Mouse (Mus musculus): ENCODE measurements around the gene Gpt2. TPM values are rescaled to one million over a fixed set of nuclear protein-coding genes. Genes with fewer than 3 reads are reported as not detected.

Gene Gpt2
- polyA plus RNA-seq, 1 experiment from 2014 or later: 47.3 TPM

- ATAC-seq (ENCODE audit: insufficient number of reproducible peaks, insufficient read depth, low FRiP score, low TSS enrichment): no peak
- Histone ChIP-seq H3K9me3 (no peaks in the 10 kb centered on the region), H3K27ac (no peak overlapping the region), H3K9ac (no peak overlapping the region), H3K27me3 (no peaks in the 10 kb centered on the region), H3K4me1 (no peaks in the 10 kb centered on the region), H3K4me2 (replicated peaks) (no peak overlapping the region), H3K4me3 (no peak overlapping the region), H3K36me3 (no peaks in the 10 kb centered on the region)
Measured at GRCm38 (mm10) chr8:85464316-85464715, 28.1 kb upstream of the Gpt2 start.

DNA sequence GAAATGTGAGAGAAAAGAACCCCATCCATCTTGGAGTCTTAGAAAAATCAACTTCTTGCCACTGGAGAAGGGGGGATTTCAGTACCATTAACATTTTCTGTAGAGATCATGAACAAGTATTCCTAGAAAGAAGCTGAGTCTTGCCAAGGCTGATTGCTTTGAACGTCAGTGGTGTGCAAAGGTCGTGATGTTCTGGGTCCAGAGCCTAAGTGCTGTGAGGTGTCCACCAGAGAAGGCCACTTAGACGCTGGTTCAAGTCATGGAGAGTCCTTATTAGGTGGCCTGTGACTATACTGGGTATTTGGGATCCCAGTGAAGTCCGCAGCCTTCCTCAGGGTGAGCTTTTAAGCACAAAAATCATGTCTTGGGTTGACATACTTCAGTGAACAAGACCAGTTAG is 26.3 kb upstream of the Gpt2 start:
- Histone ChIP-seq H3K9ac (no peak overlapping the region), H3K36me3 (no peaks in the 10 kb centered on the region), H3K27ac (no peak overlapping the region), H3K4me1 (no peaks in the 10 kb centered on the region), H3K4me3 (no peak overlapping the region), H3K27me3 (no peaks in the 10 kb centered on the region), H3K9me3 (no peaks in the 10 kb centered on the region), H3K4me2 (replicated peaks) (no peak overlapping the region)
- no peak for ATAC-seq (ENCODE audit: insufficient number of reproducible peaks, insufficient read depth, low FRiP score, low TSS enrichment)
- 88% methylated on average over 4 of the region's 4 CpGs for WGBS

DNA sequence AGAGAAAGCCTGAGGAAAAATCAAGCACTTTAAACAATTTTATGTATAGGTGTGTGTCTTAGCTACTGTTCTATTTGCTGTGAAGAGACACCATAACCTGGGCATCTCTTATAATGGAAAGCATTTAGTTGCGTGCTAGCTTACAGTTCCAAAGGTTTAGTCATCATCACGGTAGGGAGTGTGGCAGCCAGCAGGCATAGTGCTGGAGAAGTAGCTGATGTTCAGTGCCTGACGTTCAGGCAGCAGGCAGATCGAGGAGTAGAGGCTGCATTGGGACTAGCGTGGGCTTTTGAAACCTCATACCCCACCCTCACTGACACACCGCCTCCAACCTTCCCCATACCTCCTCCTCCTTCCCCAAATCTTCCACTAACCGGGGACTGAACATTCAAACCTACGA is 21.6 kb upstream of the Gpt2 start:
- Histone ChIP-seq H3K27ac (no peak overlapping the region), H3K4me1 (no peaks in the 10 kb centered on the region), H3K9me3 (no peaks in the 10 kb centered on the region), H3K4me2 (replicated peaks) (no peak overlapping the region), H3K4me3 (no peak overlapping the region), H3K9ac (no peak overlapping the region), H3K36me3 (no peaks in the 10 kb centered on the region), H3K27me3 (no peaks in the 10 kb centered on the region)
- WGBS: 77% methylated on average over 8 of the region's 8 CpGs
- ATAC-seq (ENCODE audit: insufficient number of reproducible peaks, insufficient read depth, low FRiP score, low TSS enrichment): no peak

- Histone ChIP-seq H3K9me3 (no peaks in the 10 kb centered on the region), H3K27ac (no peak overlapping the region), H3K27me3 (no peaks in the 10 kb centered on the region), H3K9ac (no peak overlapping the region), H3K36me3 (no peaks in the 10 kb centered on the region), H3K4me3 (no peak overlapping the region), H3K4me2 (replicated peaks) (no peak overlapping the region), H3K4me1 (no peaks in the 10 kb centered on the region)
- no peak for ATAC-seq (ENCODE audit: insufficient number of reproducible peaks, insufficient read depth, low FRiP score, low TSS enrichment)
- WGBS: 67% methylated on average over 6 of the region's 6 CpGs
Measured at GRCm38 (mm10) chr8:85472800-85473199, 19.6 kb upstream of the Gpt2 start.

GRCm38 (mm10) chr8:85473246-85473645 is 19.1 kb upstream of the Gpt2 start:
- ATAC-seq (ENCODE audit: insufficient number of reproducible peaks, insufficient read depth, low FRiP score, low TSS enrichment): no peak
- 51% methylated on average over 4 of the region's 4 CpGs for WGBS
- Histone ChIP-seq H3K9me3 (no peaks in the 10 kb centered on the region), H3K36me3 (no peaks in the 10 kb centered on the region), H3K27me3 (no peaks in the 10 kb centered on the region), H3K27ac (no peak overlapping the region), H3K4me2 (replicated peaks) (no peak overlapping the region), H3K9ac (no peak overlapping the region), H3K4me3 (no peak overlapping the region), H3K4me1 (no peaks in the 10 kb centered on the region)

DNA sequence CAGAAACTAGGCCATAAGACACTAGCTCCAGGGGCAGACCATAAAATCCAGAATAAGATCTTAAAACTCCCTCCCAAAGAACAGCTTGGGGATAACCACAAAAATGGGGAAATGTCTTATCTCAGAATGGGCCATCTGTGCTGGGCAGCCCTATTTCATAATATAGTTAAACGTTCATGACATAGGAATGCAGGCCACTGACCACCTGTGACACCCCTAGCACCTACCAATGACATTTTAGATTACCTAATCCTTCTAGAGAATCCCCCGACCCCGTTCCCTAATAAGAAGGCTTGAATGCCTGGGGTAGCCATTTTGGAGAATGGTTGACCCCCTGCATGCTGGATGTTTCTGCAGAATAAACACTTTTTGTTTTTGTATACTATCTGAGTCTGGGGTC is 17.5 kb upstream of the Gpt2 start:
- Histone ChIP-seq H3K9me3 (no peaks in the 10 kb centered on the region), H3K4me2 (replicated peaks) (no peak overlapping the region), H3K27me3 (no peaks in the 10 kb centered on the region), H3K9ac (no peak overlapping the region), H3K27ac (no peak overlapping the region), H3K36me3 (no peaks in the 10 kb centered on the region), H3K4me1 (no peaks in the 10 kb centered on the region), H3K4me3 (no peak overlapping the region)
- 87% methylated on average over 3 of the region's 3 CpGs for WGBS
- ATAC-seq (ENCODE audit: insufficient number of reproducible peaks, insufficient read depth, low FRiP score, low TSS enrichment): no peak

GRCm38 (mm10) chr8:85476970-85477545 is 15.3 kb upstream of the Gpt2 start:
- H3K4me2 ChIP-seq (replicated peaks): no peak overlapping the region
- no peak overlapping the region for H3K9ac ChIP-seq
- no peak for ATAC-seq (ENCODE audit: insufficient number of reproducible peaks, insufficient read depth, low FRiP score, low TSS enrichment)
- no peak overlapping the region for H3K27ac ChIP-seq
- H3K9me3 ChIP-seq: no peaks in the 10 kb centered on the region
- 67% methylated on average over 4 of the region's 4 CpGs for WGBS
- H3K36me3 ChIP-seq: no peaks in the 10 kb centered on the region
- H3K4me3 ChIP-seq: no peak overlapping the region
- 0 out of 2 replicates have a peak, but pooled peaks cover 3% of the 10 kb centered on the region for H3K4me1 ChIP-seq
- H3K27me3 ChIP-seq: no peaks in the 10 kb centered on the region

- H3K27me3 ChIP-seq: no peaks in the 10 kb centered on the region
- no peak overlapping the region for H3K9ac ChIP-seq
- no peak overlapping the region for H3K4me3 ChIP-seq
- H3K4me1 ChIP-seq: 0 out of 2 replicates have a peak, but pooled peaks cover 4% of the 10 kb centered on the region
- no peaks in the 10 kb centered on the region for H3K9me3 ChIP-seq
- 85% methylated on average over 2 of the region's 2 CpGs for WGBS
- no peak overlapping the region for H3K27ac ChIP-seq
- no peak for ATAC-seq (ENCODE audit: insufficient number of reproducible peaks, insufficient read depth, low FRiP score, low TSS enrichment)
- no peaks in the 10 kb centered on the region for H3K36me3 ChIP-seq
- no peak overlapping the region for H3K4me2 ChIP-seq (replicated peaks)
Measured at GRCm38 (mm10) chr8:85478397-85478796, 14.0 kb upstream of the Gpt2 start.

- 0 out of 2 replicates have a peak, but pooled peaks cover 4% of the 10 kb centered on the region for H3K4me1 ChIP-seq
- H3K4me3 ChIP-seq: no peak overlapping the region
- no peak overlapping the region for H3K27ac ChIP-seq
- H3K9ac ChIP-seq: no peak overlapping the region
- H3K27me3 ChIP-seq: no peaks in the 10 kb centered on the region
- no peaks in the 10 kb centered on the region for H3K36me3 ChIP-seq
- no peaks in the 10 kb centered on the region for H3K9me3 ChIP-seq
- 85% methylated on average over 2 of the region's 2 CpGs for WGBS
- no peak for ATAC-seq (ENCODE audit: insufficient number of reproducible peaks, insufficient read depth, low FRiP score, low TSS enrichment)
- no peak overlapping the region for H3K4me2 ChIP-seq (replicated peaks)
Measured at GRCm38 (mm10) chr8:85479710-85480109, 12.7 kb upstream of the Gpt2 start.

- H3K4me1 ChIP-seq: 0 out of 2 replicates have a peak, but pooled peaks cover 4% of the 10 kb centered on the region
- no peaks in the 10 kb centered on the region for H3K9me3 ChIP-seq
- no peak overlapping the region for H3K9ac ChIP-seq
- WGBS: 38% methylated on average over 10 of the region's 10 CpGs
- no peak for ATAC-seq (ENCODE audit: insufficient number of reproducible peaks, insufficient read depth, low FRiP score, low TSS enrichment)
- H3K36me3 ChIP-seq: no peaks in the 10 kb centered on the region
- no peak overlapping the region for H3K4me3 ChIP-seq
- H3K27ac ChIP-seq: no peak overlapping the region
- H3K4me2 ChIP-seq (replicated peaks): peak overlapping the region; percentile 30; the same call in 1 of the 2 replicates
- H3K27me3 ChIP-seq: no peaks in the 10 kb centered on the region
Measured at GRCm38 (mm10) chr8:85481900-85482299, 10.5 kb upstream of the Gpt2 start.

- H3K4me2 ChIP-seq (replicated peaks): no peak overlapping the region
- H3K9ac ChIP-seq: no peak overlapping the region
- WGBS: 57% methylated on average over 6 of the region's 6 CpGs
- no peaks in the 10 kb centered on the region for H3K36me3 ChIP-seq
- no peaks in the 10 kb centered on the region for H3K9me3 ChIP-seq
- no peaks in the 10 kb centered on the region for H3K27me3 ChIP-seq
- no peak overlapping the region for H3K27ac ChIP-seq
- H3K4me3 ChIP-seq: no peak overlapping the region
- ATAC-seq (ENCODE audit: insufficient number of reproducible peaks, insufficient read depth, low FRiP score, low TSS enrichment): no peak
- H3K4me1 ChIP-seq: 0 out of 2 replicates have a peak, but pooled peaks cover 4% of the 10 kb centered on the region
Measured at GRCm38 (mm10) chr8:85482427-85482826, 9.9 kb upstream of the Gpt2 start.

GRCm38 (mm10) chr8:85487906-85488620 is 4.3 kb upstream of the Gpt2 start:
- no peak overlapping the region for H3K9ac ChIP-seq
- no peak overlapping the region for H3K27ac ChIP-seq
- WGBS: 79% methylated on average over 20 of the region's 20 CpGs
- H3K36me3 ChIP-seq: no peaks in the 10 kb centered on the region
- no peaks in the 10 kb centered on the region for H3K27me3 ChIP-seq
- no peak for ATAC-seq (ENCODE audit: insufficient number of reproducible peaks, insufficient read depth, low FRiP score, low TSS enrichment)
- H3K4me2 ChIP-seq (replicated peaks): no peak overlapping the region
- H3K9me3 ChIP-seq: no peaks in the 10 kb centered on the region
- H3K4me3 ChIP-seq: no peak overlapping the region
- peaks cover 3% of the 10 kb centered on the region; the same call in 1 of the 2 replicates for H3K4me1 ChIP-seq

Data from embryonic facial prominence, embryonic 12.5 days (tissue).